Mouse (Mus musculus) limb, embryonic 15.5 days (tissue): ENCODE data around the gene Rras2. TPM values are rescaled to one million over a fixed set of nuclear protein-coding genes. Genes with fewer than 3 reads are reported as not detected.

Experiments
- ATAC-seq: fragments of 200-750 bp; cut with Nextera tagmentation; 2 replicates; pipeline ENCODE4 v1.8.0; 2017; ENCODE audit warnings: low read depth, moderate TSS enrichment; ENCODE audit not compliant: insufficient number of reproducible peaks, low FRiP score, low TSS enrichment
- H3K27ac ChIP-seq: fragments of 300-500 bp; sonication (generic); 2 replicates; pipeline ENCODE4 v1.5.1; 2015; ENCODE audit warnings: moderate library complexity, mild to moderate bottlenecking, inconsistent platforms
- H3K27me3 ChIP-seq: fragments of 300-500 bp; sonication (generic); 2 replicates; pipeline ENCODE4 v1.6.1; 2015; ENCODE audit warnings: inconsistent platforms
- H3K36me3 ChIP-seq: fragments of 300-500 bp; sonication (generic); 2 replicates; pipeline ENCODE4 v1.6.1; 2015; ENCODE audit warnings: inconsistent platforms
- H3K4me1 ChIP-seq: fragments of 300-500 bp; sonication (generic); 2 replicates; pipeline ENCODE4 v1.6.1; 2015; ENCODE audit warnings: inconsistent platforms
- H3K4me2 ChIP-seq: fragments of 300-500 bp; sonication (generic); 2 replicates; pipeline ENCODE4 v1.6.1; 2015; ENCODE audit warnings: mild to moderate bottlenecking, inconsistent platforms
- H3K4me3 ChIP-seq: fragments of 300-500 bp; sonication (generic); 2 replicates; pipeline ENCODE4 v1.5.1; 2015; ENCODE audit warnings: mild to moderate bottlenecking, inconsistent platforms
- H3K9ac ChIP-seq: fragments of 300-500 bp; sonication (generic); 2 replicates; pipeline ENCODE4 v1.6.1; 2015; ENCODE audit warnings: inconsistent platforms
- H3K9me3 ChIP-seq: fragments of 300-500 bp; sonication (generic); 2 replicates; pipeline ENCODE4 v1.6.1; 2016; ENCODE audit warnings: inconsistent platforms
- WGBS: fragments of 180-500 bp; shearing (Covaris S2); methylation state at CpG from one replicate; pipeline ENCODE4 v1.1.7; 2015; 5-methylcytosine and 5-hydroxymethylcytosine counted together
- polyA plus RNA-seq: library from polyadenylated mRNA; unstranded; fragments of >200 nt; fragmentation: Nextera tagmentation; extraction: Ambion mirVana; gene quantifications from 2 replicates; pipeline ENCODE4 v1.2.1, GENCODE M21; 2015

Rras2 gene
- polyA plus RNA-seq, 1 experiment from 2014 or later = 18.1 TPM

DNA sequence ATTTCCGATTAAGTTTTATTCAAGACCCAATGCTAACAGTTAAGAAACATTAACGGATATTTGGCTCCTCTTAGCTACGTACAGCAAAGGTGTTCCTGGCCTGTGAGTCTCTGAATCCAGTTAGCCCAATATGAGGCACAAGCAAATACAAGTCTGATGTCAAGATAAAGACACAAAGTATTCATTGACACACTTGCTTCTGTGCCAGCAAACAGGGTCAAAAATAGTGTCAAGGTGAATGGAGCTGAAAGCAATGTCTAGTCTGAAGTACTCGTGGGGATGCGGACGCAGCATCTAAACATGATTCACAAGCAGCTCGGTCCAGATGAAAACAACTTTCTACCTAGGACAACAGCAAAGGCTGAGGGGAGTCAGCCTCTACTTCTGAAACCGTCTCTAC lies 11.7 kb downstream of the Rras2 start:
- H3K27me3 ChIP-seq = no peaks in the 10 kb centered on the region
- WGBS = 88% methylated on average over 8 of the region's 8 CpGs
- no peak overlapping the region for H3K4me2 ChIP-seq
- no peaks in the 10 kb centered on the region for H3K9me3 ChIP-seq
- no peak overlapping the region for H3K9ac ChIP-seq
- no peaks in the 10 kb centered on the region for H3K36me3 ChIP-seq
- no peaks in the 10 kb centered on the region for H3K4me1 ChIP-seq
- ATAC-seq = no peak
- H3K27ac ChIP-seq = no peak overlapping the region
- H3K4me3 ChIP-seq = no peak overlapping the region

DNA sequence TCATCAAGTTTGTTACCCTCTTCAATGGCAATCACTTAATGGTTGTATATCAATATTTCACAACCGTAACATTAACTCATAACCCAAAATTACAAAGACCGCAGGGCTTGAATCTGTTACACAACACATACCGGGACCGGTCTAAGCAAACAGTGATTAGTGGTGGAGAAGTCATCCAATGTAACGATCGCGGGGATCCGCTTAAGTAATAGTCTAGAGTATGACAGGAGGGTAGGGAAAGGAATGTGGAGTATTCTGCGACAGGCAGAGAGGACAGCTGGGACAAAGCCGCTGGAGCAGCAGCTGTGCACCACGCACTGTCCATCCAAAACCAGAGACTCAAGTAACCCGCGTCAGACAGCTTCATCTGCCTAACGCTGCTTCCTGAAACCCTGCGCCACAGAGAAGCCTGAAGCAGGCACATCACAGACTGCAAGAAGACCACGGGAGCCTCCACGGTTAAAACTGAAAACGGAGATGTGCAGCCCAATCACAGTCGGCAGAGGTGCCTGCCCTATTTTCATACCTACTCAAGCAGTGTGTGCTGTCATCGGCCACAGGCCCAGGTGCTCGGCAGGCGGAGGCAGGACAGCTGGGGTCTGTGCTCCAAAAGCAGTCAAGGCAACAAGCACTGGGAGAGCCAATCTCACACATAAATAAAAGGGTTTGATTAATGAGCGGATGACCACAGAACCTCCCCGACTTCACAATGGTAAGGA lies 13.8 kb downstream of the Rras2 start:
- H3K9me3 ChIP-seq = no peaks in the 10 kb centered on the region
- WGBS = 77% methylated on average over 24 of the region's 24 CpGs
- no peak overlapping the region for H3K9ac ChIP-seq
- no peaks in the 10 kb centered on the region for H3K27me3 ChIP-seq
- H3K4me3 ChIP-seq = no peak overlapping the region
- no peaks in the 10 kb centered on the region for H3K4me1 ChIP-seq
- H3K4me2 ChIP-seq = no peak overlapping the region
- no peak overlapping the region for H3K27ac ChIP-seq
- H3K36me3 ChIP-seq = no peaks in the 10 kb centered on the region
- peak; percentile 52; the same call in 1 of the 2 replicates for ATAC-seq

DNA sequence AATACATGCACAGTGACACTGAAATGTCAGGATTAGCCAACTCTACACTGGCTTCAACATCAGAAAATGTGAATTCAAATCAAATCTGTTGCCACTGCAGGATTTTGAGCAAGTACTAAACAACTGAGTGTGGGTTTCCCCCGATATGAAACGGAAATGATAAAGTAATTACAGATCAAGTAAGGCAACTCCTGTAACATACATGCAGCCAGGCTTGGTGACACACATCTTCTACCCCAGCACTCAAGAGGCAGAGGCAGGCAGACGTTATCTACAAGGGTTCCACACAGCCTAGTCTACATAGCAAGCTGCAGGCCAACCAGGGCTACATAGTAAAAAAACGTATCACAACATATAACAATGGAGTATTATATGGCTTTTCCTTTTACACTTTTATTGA lies 14.4 kb downstream of the Rras2 start:
- H3K27ac ChIP-seq = no peak overlapping the region
- H3K36me3 ChIP-seq = no peaks in the 10 kb centered on the region
- H3K27me3 ChIP-seq = no peaks in the 10 kb centered on the region
- no peak for ATAC-seq
- 83% methylated on average over 4 of the region's 4 CpGs for WGBS
- H3K9ac ChIP-seq = no peak overlapping the region
- no peak overlapping the region for H3K4me3 ChIP-seq
- no peak overlapping the region for H3K4me2 ChIP-seq
- no peaks in the 10 kb centered on the region for H3K9me3 ChIP-seq
- no peaks in the 10 kb centered on the region for H3K4me1 ChIP-seq

DNA sequence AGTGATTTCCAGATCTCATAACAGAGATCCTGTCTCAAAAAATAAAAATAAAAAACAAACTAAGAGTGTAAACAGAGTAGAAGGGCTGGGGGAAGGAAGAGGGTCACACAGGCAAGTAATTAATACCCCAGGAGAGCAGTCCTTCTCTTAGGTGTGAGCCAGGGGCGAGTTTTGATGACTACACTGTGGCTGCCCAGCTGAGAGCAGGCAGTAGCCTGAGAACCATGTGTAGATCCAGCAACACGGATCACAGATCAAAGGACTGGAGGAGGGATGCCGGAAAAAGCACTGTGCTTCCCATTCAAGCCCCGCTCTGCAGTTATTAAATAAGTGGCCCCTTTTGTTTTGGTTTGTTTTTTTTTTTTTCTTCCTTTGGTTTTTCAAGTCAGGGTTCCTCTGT lies 15.0 kb downstream of the Rras2 start:
- H3K9ac ChIP-seq = no peak overlapping the region
- 51% methylated on average over 4 of the region's 4 CpGs for WGBS

DNA sequence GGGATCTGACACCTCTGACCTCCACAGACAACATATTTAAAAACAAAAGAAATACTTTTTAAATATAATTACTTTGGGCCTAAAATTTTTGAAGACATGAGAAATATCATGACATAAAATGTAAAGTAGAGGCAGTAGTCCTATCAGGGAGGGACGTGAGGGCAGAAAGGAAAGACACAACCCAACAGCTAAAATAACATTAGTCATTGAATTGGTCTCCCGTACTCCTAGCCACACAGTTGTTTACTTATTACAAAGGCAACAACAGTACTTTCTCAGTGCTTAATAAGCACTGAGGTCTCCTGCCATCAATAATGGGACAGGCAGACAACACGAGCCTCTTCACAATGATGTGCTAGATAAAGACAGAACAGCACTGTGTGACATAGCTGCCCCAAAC lies 16.2 kb downstream of the Rras2 start:
- H3K4me1 ChIP-seq = no peaks in the 10 kb centered on the region
- H3K9me3 ChIP-seq = no peaks in the 10 kb centered on the region
- H3K4me3 ChIP-seq = no peak overlapping the region
- no peak overlapping the region for H3K4me2 ChIP-seq
- no peaks in the 10 kb centered on the region for H3K27me3 ChIP-seq
- no peak overlapping the region for H3K9ac ChIP-seq
- no peaks in the 10 kb centered on the region for H3K36me3 ChIP-seq
- 62% methylated on average over 3 of the region's 3 CpGs for WGBS
- no peak overlapping the region for H3K27ac ChIP-seq
- ATAC-seq = no peak

More for the DNA sequence above, 15.0 kb downstream of the Rras2 start:
- Histone ChIP-seq H3K9me3 (no peaks in the 10 kb centered on the region), H3K4me1 (no peaks in the 10 kb centered on the region), H3K4me3 (no peak overlapping the region), H3K36me3 (no peaks in the 10 kb centered on the region), H3K27me3 (no peaks in the 10 kb centered on the region), H3K27ac (no peak overlapping the region), H3K4me2 (no peak overlapping the region)
- no peak for ATAC-seq

DNA sequence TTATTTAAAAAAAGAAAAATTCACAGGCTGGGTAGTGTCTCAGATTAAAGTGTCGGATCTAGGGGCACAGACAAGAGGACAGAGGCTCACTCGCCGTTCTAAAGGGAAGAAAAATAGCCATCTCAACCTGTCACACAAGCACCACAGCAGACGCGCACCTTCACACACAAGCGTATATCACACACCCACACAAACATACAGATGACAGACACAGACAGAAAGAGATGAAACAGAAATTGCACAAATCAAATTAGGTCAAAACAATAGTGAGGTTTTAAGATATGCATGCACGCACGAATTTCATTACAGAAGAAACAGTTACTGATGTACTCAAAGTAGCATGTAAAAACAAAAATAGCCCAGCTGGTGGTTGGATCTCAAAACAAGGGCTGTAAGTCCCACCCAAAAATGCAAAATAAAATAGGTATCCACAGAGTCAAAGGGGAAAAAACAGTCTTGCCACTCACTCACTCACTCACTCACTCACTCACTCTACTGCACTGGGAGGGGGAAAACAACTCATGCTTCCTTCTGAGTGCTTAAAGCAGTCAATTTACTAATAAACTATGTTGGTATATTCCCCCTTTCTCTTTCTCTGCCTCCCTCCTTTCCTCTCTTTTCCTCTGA lies 23.9 kb downstream of the Rras2 start:
- no peaks in the 10 kb centered on the region for H3K27me3 ChIP-seq
- no peak overlapping the region for H3K4me2 ChIP-seq
- no peak overlapping the region for H3K9ac ChIP-seq
- H3K4me3 ChIP-seq = no peak overlapping the region
- no peaks in the 10 kb centered on the region for H3K4me1 ChIP-seq
- ATAC-seq = no peak
- H3K27ac ChIP-seq = no peak overlapping the region
- H3K36me3 ChIP-seq = no peaks in the 10 kb centered on the region
- no peaks in the 10 kb centered on the region for H3K9me3 ChIP-seq
- WGBS = 81% methylated on average over 8 of the region's 8 CpGs

DNA sequence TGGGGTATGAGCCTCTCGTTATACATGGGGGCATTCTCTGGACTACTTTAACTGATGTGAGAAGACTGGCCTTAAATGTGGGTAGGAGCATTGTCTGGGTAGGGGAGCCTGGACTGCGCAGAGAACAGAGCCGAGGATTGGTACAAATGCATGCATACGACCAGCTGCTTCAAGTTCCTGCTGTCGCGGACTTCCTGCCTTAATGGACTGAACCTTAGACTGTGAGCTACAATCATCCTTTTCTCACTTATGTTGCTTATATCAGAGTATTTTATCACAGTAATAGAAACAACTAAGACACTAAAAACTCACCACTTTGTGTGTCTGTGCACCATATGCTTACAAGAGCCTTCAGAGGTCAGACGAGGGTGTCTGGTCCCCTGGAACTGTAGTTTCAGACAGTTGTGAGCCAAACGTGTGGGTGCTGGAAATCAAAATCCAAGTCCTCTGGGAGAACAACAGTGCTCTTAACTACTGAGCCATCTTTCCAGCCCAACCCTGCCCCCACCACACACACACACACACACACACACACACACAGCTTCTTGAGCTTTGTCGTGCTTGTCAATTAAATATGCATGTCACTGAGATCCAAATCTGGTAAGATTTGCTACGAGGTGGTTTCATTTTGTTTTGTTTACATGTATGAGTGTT lies 26.6 kb downstream of the Rras2 start:
- WGBS = 58% methylated on average over 10 of the region's 10 CpGs

DNA sequence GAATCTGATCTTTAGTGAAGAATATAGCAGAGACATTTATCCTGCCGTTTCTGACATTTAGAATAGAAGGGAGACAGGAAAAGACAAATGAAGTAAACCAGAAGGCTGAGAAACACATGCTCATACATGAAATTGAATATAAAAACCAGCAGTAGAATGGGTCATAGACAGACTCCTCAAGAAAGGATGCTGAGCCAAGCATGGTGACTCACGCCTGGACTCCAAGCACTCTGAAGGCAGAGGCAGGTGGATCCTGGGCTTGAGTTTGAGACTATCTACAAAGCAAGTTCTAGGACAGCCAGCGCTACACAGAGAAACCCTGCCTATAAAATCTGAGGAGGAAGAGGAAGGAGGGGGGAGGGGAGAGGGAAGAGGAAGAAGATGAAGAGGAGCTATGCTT lies 27.4 kb downstream of the Rras2 start:
- H3K4me2 ChIP-seq = no peak overlapping the region
- ATAC-seq = no peak
- no peaks in the 10 kb centered on the region for H3K9me3 ChIP-seq
- peaks cover 3% of the 10 kb centered on the region; the same call in 1 of the 2 replicates for H3K4me1 ChIP-seq
- H3K4me3 ChIP-seq = no peak overlapping the region
- 77% methylated on average over 3 of the region's 3 CpGs for WGBS
- no peaks in the 10 kb centered on the region for H3K36me3 ChIP-seq
- H3K9ac ChIP-seq = no peak overlapping the region
- H3K27me3 ChIP-seq = no peaks in the 10 kb centered on the region
- H3K27ac ChIP-seq = no peak overlapping the region

More for the DNA sequence above, 26.6 kb downstream of the Rras2 start:
- H3K27me3 ChIP-seq = no peaks in the 10 kb centered on the region
- ATAC-seq = no peak
- no peak overlapping the region for H3K9ac ChIP-seq
- no peak overlapping the region for H3K27ac ChIP-seq
- H3K36me3 ChIP-seq = no peaks in the 10 kb centered on the region
- no peaks in the 10 kb centered on the region for H3K9me3 ChIP-seq
- H3K4me2 ChIP-seq = no peak overlapping the region
- peaks cover 3% of the 10 kb centered on the region; the same call in 1 of the 2 replicates for H3K4me1 ChIP-seq
- H3K4me3 ChIP-seq = no peak overlapping the region

DNA sequence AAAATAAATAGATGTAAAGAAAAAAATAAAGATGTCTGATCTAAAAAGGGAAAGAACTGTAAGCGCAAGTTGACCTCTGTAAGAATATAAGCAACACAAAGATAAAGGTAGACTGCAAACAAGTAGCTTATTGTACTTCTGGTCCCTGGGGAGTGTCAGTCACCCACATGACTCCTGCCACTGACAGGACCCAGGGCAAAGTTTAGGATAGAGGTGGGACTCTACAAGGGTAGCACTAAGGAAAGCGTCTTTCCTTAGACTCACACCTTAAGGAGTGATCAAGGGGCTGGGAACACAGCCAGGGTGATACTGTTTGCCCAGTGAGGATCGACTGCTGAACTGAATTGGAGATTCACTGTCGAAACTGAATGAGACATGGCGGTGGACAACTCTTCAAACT lies 28.7 kb downstream of the Rras2 start:
- no peak overlapping the region for H3K27ac ChIP-seq
- peaks cover 3% of the 10 kb centered on the region; the same call in 1 of the 2 replicates for H3K4me1 ChIP-seq
- no peaks in the 10 kb centered on the region for H3K27me3 ChIP-seq
- WGBS = 72% methylated on average over 5 of the region's 5 CpGs
- no peak overlapping the region for H3K4me3 ChIP-seq
- H3K4me2 ChIP-seq = no peak overlapping the region
- no peaks in the 10 kb centered on the region for H3K9me3 ChIP-seq
- no peak for ATAC-seq
- no peak overlapping the region for H3K9ac ChIP-seq
- H3K36me3 ChIP-seq = no peaks in the 10 kb centered on the region

DNA sequence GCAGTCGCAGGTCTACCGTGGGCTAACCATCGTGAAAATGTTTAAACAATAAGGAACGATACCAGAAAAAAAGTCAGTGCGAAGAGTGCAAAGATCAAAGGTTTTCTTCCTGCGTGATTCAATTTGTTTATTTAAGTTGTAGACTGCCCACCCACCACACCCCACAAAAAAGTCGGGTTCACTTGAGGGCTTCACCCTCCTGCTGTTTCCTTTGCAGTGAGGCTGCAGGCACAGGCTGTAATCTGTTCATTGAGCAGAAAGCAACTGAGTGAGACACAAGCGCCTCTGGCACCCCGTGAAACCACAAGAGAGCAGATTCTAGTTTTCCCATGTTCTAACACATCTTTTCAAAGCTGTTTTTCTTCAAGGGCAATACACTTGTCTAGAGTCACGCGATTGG lies 29.6 kb downstream of the Rras2 start:
- Histone ChIP-seq H3K27me3 (no peaks in the 10 kb centered on the region), H3K9ac (no peak overlapping the region), H3K4me1 (peaks cover 3% of the 10 kb centered on the region; the same call in 1 of the 2 replicates), H3K4me2 (no peak overlapping the region), H3K4me3 (no peak overlapping the region), H3K36me3 (no peaks in the 10 kb centered on the region), H3K9me3 (no peaks in the 10 kb centered on the region), H3K27ac (no peak overlapping the region)
- no peak for ATAC-seq
- WGBS = 16% methylated on average over 11 of the region's 11 CpGs

DNA sequence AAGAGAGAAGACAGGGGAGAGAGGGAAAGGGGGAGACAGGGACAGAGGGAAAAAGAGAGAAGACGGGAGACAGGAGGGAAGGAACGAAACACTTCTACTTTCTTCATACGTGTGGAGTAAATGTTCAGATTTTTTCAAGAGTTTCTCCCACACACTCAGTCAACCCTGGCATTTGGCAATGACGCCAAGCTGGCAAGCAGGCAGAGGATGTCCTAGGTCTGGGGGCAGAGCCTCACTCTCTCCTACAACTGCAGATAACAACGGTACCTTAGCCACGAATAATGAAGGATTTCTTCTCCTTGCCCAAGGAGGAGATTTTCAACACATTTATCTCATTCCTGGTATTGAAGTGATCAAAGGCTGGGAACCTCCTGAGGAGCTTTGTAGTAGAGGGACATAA lies 30.2 kb downstream of the Rras2 start:
- WGBS = 42% methylated on average over 6 of the region's 6 CpGs
- no peaks in the 10 kb centered on the region for H3K36me3 ChIP-seq
- H3K4me1 ChIP-seq = peaks cover 3% of the 10 kb centered on the region; the same call in 1 of the 2 replicates
- no peak for ATAC-seq
- H3K4me2 ChIP-seq = no peak overlapping the region
- no peaks in the 10 kb centered on the region for H3K27me3 ChIP-seq
- H3K9ac ChIP-seq = no peak overlapping the region
- H3K27ac ChIP-seq = no peak overlapping the region
- H3K9me3 ChIP-seq = no peaks in the 10 kb centered on the region
- no peak overlapping the region for H3K4me3 ChIP-seq

DNA sequence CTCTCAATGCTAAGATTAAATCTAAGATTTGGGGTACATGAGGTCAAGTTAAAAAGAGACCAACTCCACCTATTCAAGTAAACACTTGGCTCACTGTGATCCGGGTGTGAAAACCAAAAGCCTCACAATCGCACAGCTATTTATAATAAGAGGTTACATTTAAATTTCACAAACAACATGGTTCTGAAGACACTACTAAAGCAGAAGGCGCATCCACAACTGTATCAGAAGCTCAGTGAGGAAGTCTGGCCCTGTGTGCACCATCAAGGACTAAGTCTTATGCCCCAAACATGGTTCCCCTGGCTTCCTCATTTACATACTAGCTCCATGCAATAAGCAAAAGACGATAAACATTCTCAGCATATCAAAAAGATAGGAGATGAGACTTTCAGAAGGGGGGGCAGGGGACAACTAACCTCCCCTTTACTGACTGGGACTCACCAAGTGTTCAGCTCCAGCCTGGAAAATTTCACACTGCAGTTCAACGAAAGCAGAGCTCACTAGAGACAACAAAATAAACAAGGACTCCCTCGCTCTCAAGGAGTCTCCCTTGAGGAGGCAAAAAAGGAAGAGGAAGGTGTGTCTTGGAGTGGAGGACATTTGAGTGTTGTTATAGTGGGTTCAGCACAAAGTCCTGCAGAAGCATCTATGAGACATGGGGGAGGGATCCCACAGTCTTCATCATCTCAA lies 31.4 kb downstream of the Rras2 start:
- H3K27ac ChIP-seq = no peak overlapping the region
- H3K27me3 ChIP-seq = no peaks in the 10 kb centered on the region
- H3K4me3 ChIP-seq = no peak overlapping the region
- WGBS = 71% methylated on average over 6 of the region's 6 CpGs
- H3K4me1 ChIP-seq = peaks cover 4% of the 10 kb centered on the region; the same call in 1 of the 2 replicates
- H3K9me3 ChIP-seq = no peaks in the 10 kb centered on the region
- H3K4me2 ChIP-seq = no peak overlapping the region
- H3K36me3 ChIP-seq = no peaks in the 10 kb centered on the region
- no peak for ATAC-seq
- no peak overlapping the region for H3K9ac ChIP-seq
